Mouse (Mus musculus) hindbrain, embryonic 16.5 days (tissue): ENCODE results near the gene Tmem184c. TPM values are rescaled to one million over a fixed set of nuclear protein-coding genes. Genes with fewer than 3 reads are reported as not detected.

Source experiments
- ATAC-seq: fragments of 200-750 bp; cut with Nextera tagmentation; 2 replicates; pipeline ENCODE4 v1.8.0; 2017; ENCODE audit warnings: moderate TSS enrichment, moderate library complexity
- H3K27ac ChIP-seq: fragments of 300-500 bp; sonication (generic); 2 replicates; pipeline ENCODE4 v1.5.1; 2014; ENCODE audit warnings: low read depth, mild to moderate bottlenecking, control low read depth, low read length, moderate library complexity
- H3K27me3 ChIP-seq: fragments of 300-500 bp; sonication (generic); replicated peaks from 2 replicates; pipeline ENCODE4 v1.6.1; 2014; ENCODE audit warnings: low read length; ENCODE audit not compliant: control insufficient read depth, insufficient read depth
- H3K36me3 ChIP-seq: fragments of 300-500 bp; sonication (generic); 2 replicates; pipeline ENCODE4 v1.6.1; 2014; ENCODE audit warnings: mild to moderate bottlenecking, low read length, moderate library complexity, mixed read lengths; ENCODE audit not compliant: control insufficient read depth, insufficient read depth
- H3K4me1 ChIP-seq: fragments of 300-500 bp; sonication (generic); 2 replicates; pipeline ENCODE4 v1.6.1; 2014; ENCODE audit warnings: low read depth, low read length; ENCODE audit not compliant: control insufficient read depth, insufficient read depth
- H3K4me2 ChIP-seq: fragments of 300-500 bp; sonication (generic); 2 replicates; pipeline ENCODE4 v1.6.1; 2014; ENCODE audit warnings: mild to moderate bottlenecking, low read length, control low read depth, moderate library complexity
- H3K4me3 ChIP-seq: fragments of 300-500 bp; sonication (generic); 2 replicates; pipeline ENCODE4 v1.5.1; 2014; ENCODE audit warnings: mild to moderate bottlenecking, low read length, control low read depth, moderate library complexity
- H3K9ac ChIP-seq: fragments of 300-500 bp; sonication (generic); 2 replicates; pipeline ENCODE4 v1.6.1; 2014; ENCODE audit warnings: low read depth, mild to moderate bottlenecking, control low read depth, low read length, moderate library complexity
- H3K9me3 ChIP-seq: fragments of 300-500 bp; sonication (generic); 2 replicates; pipeline ENCODE4 v1.6.1; 2014; ENCODE audit warnings: mild to moderate bottlenecking, low read length, moderate library complexity; ENCODE audit not compliant: control insufficient read depth
- WGBS: fragments of 180-500 bp; shearing (Covaris S2); extraction: QIAGEN DNeasy Blood & Tissue Kit; methylation state at CpG from one replicate; pipeline ENCODE4 v1.1.7; 2014; 5-methylcytosine and 5-hydroxymethylcytosine counted together
- polyA plus RNA-seq: library from polyadenylated mRNA; unstranded; fragments of >200 nt; fragmentation: Nextera tagmentation; extraction: Ambion mirVana; gene quantifications from 2 replicates; pipeline ENCODE4 v1.2.1, GENCODE M21; 2015

Tmem184c gene
- polyA plus RNA-seq, 1 experiment from 2014 or later: 71.1 TPM

DNA sequence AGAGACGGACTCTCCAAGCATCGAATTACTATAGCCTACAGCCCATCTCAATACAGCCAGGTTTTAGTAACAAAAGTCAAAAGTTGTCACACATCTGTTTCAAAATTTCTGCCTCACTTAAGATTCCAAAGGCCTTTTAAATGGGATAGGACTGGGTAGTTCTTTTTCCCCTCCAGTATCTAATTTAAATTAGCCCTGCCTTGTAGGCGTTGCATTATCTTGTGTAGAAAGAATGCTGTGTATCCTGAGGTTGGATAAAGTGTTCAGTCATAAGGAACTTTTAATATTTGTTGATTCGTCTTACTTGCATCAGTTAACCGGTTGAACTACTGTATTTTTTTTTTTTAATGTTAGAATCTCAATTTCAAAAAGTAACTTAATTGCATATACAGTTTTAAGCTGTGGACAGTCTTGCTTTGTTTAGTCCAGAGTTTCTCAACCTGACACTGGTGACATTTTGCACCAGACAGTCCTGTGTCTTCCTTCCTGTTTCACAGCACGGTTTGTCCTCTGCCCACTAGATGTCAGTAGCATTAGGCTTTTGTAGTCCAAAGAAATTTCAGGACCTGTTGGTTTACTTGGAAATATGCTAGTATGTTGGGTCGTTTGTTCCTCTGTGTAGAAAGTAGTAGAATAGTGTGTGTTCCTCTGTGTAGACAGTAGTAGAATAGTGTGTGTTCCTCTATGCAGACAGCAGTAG is 60.5 kb downstream of the Tmem184c start:
- no peak for ATAC-seq
- no peak overlapping the region for H3K27ac ChIP-seq

GRCm38 (mm10) chr8:77549121-77549706 is 61.3 kb downstream of the Tmem184c start, which contains the start of gene Prmt9:
Gene Prmt9 (plus strand): TSS chr8:77549397.
- peak; percentile 96 for ATAC-seq
- Histone ChIP-seq H3K4me3 (peak within 1 kb of the TSS; percentile 62), H3K9ac (peak within 1 kb of the TSS; percentile 78), H3K27me3 (no peaks in the 10 kb centered on the region), H3K4me1 (peaks cover 6% of the 10 kb centered on the region), H3K36me3 (peaks cover 21% of the 10 kb centered on the region), H3K4me2 (peak within 1 kb of the TSS; percentile 78), H3K9me3 (no peaks in the 10 kb centered on the region; the same call in 1 of the 2 replicates), H3K27ac (peak within 1 kb of the TSS; percentile 81)
- WGBS: 2% methylated on average over 39 of the region's 42 CpGs

More for the DNA sequence above, 60.5 kb downstream of the Tmem184c start:
- peak overlapping the region; percentile 62 for H3K4me3 ChIP-seq
- peaks cover 21% of the 10 kb centered on the region for H3K36me3 ChIP-seq
- WGBS: 23% methylated on average over 7 of the region's 7 CpGs
- no peaks in the 10 kb centered on the region for H3K27me3 ChIP-seq
- H3K9ac ChIP-seq: peak overlapping the region; percentile 78
- peak overlapping the region; percentile 78 for H3K4me2 ChIP-seq
- peaks cover 6% of the 10 kb centered on the region for H3K4me1 ChIP-seq
- no peaks in the 10 kb centered on the region; the same call in 1 of the 2 replicates for H3K9me3 ChIP-seq

Other genes starting within 250 kb of the Tmem184c start
- gene Arhgap10, start 92.7 kb downstream of the Tmem184c start, polyA plus RNA-seq: 5.0 and 6.1 TPM in 2 replicates
- gene Prmt9, start 61.3 kb downstream of the Tmem184c start, polyA plus RNA-seq: 27.3 and 28.0 TPM in 2 replicates
- gene Ednra, start 113.8 kb upstream of the Tmem184c start, polyA plus RNA-seq: 5.9 and 8.7 TPM in 2 replicates